Mouse (Mus musculus) ES-E14 (cell line): ENCODE measurements around the gene Def8. TPM values are rescaled to one million over a fixed set of nuclear protein-coding genes. Genes with fewer than 3 reads are reported as not detected.
"Not testable (repeated sequence)": the region's sequence is repeated elsewhere in the genome, so short reads cannot be mapped to it uniquely, and the experiment has no call there.

ENCODE experiments used
- DNase-seq: peaks from one replicate; pipeline ENCODE4 v3.0.0-alpha.2; 2013; ENCODE audit warnings: low read depth, low spot score
- H3K27ac ChIP-seq: 2 replicates; pipeline ENCODE4 v1.5.1; 2012; ENCODE audit warnings: low read depth, mild to moderate bottlenecking, low read length, moderate library complexity, mixed read lengths; ENCODE audit not compliant: poor library complexity, insufficient read depth, severe bottlenecking
- H3K36me3 ChIP-seq: 2 replicates; pipeline ENCODE4 v1.6.1; 2012; ENCODE audit warnings: mild to moderate bottlenecking, low read length, moderate library complexity, mixed read lengths; ENCODE audit not compliant: control insufficient read depth, poor library complexity, insufficient read depth, severe bottlenecking
- H3K4me1 ChIP-seq, 2 experiments: fragments of 150-350 bp in 1 of 2; sonication (generic) in 1 of 2; 2 replicates each; pipeline ENCODE4 v1.6.1; 2012; ENCODE audit warnings: low read length in 2 of 2, mild to moderate bottlenecking in 1 of 2, mixed read lengths in 1 of 2; ENCODE audit not compliant: control insufficient read depth in 2 of 2, insufficient read depth in 2 of 2, poor library complexity in 1 of 2
- H3K4me3 ChIP-seq, 2 experiments: fragments of 150-350 bp in 1 of 2; sonication (generic) in 1 of 2; 2 replicates each; pipeline ENCODE4 v1.5.1; 2012; ENCODE audit warnings: low read length in 2 of 2, low read depth in 1 of 2, mild to moderate bottlenecking in 1 of 2, mixed read lengths in 1 of 2; ENCODE audit not compliant: insufficient read depth in 1 of 2, poor library complexity in 1 of 2, severe bottlenecking in 1 of 2
- H3K9ac ChIP-seq: 2 replicates; pipeline ENCODE4 v1.6.1; 2012; ENCODE audit warnings: low read depth, mild to moderate bottlenecking, low read length, mixed read lengths; ENCODE audit not compliant: poor library complexity, insufficient read depth, severe bottlenecking
- H3K9me3 ChIP-seq: fragments of 150-350 bp; sonication (generic); 2 replicates; pipeline ENCODE4 v1.6.1; 2012; ENCODE audit warnings: low read depth, mild to moderate bottlenecking, low read length; ENCODE audit not compliant: control insufficient read depth, insufficient read depth
- CHD2 ChIP-seq: IDR thresholded peaks from 2 replicates; pipeline ENCODE4 v1.6.1; 2014; ENCODE audit warnings: mild to moderate bottlenecking, low read depth, low read length, inconsistent platforms
- HCFC1 ChIP-seq: IDR thresholded peaks from 2 replicates; pipeline ENCODE4 v1.6.1; 2012; ENCODE audit warnings: low read length, inconsistent platforms, borderline replicate concordance; ENCODE audit not compliant: insufficient read depth
- MAFK ChIP-seq: IDR thresholded peaks from 2 replicates; pipeline ENCODE4 v1.6.1; 2014; ENCODE audit warnings: mild to moderate bottlenecking, low read depth, low read length, inconsistent platforms; ENCODE audit not compliant: insufficient read depth
- ZC3H11A ChIP-seq: IDR thresholded peaks from 2 replicates; pipeline ENCODE4 v1.6.1; 2012; ENCODE audit warnings: low read depth, mild to moderate bottlenecking, inconsistent platforms, low read length, borderline replicate concordance
- ZNF384 ChIP-seq: IDR thresholded peaks from 2 replicates; pipeline ENCODE4 v1.6.1; 2012; ENCODE audit warnings: low read depth, low read length, inconsistent platforms
- in situ Hi-C, 2 experiments: fragments of 600-800 bp; cut with MboI; formaldehyde crosslinking; loops; one replicate each; pipeline ENCODE4 v1.15.1; 2025; ENCODE audit warnings: low sequenced_read_pairs in 2 of 2, inconsistent platforms in 1 of 2; ENCODE audit not compliant: unreplicated experiment in 2 of 2
- total RNA-seq: library from RNA; depleted of rRNA; stranded (reverse); fragments of 300-350 nt; gene quantifications from 2 replicates; pipeline ENCODE4 v1.2.3, GENCODE M21; 2012

Gene Def8
- total RNA-seq, 1 experiment = 42.5 TPM

GRCm38 (mm10) chr8:123427639-123428275 is 4.4 kb downstream of the Def8 start:
- no peaks in the 10 kb centered on the region for H3K9me3 ChIP-seq
- no peak overlapping the region for H3K9ac ChIP-seq
- TF ChIP-seq CHD2 = no peak
- TF ChIP-seq MAFK = no peak
- TF ChIP-seq HCFC1 = no peak
- no peak for TF ChIP-seq ZC3H11A
- no peak for TF ChIP-seq ZNF384
- H3K4me3 ChIP-seq = no peak overlapping the region
- no peak for DNase-seq
- H3K27ac ChIP-seq = no peak overlapping the region
- in situ Hi-C loops = no loop called here
- peaks cover 20% of the 10 kb centered on the region; the same call in 1 of the 2 replicates for H3K36me3 ChIP-seq
- no peaks in the 10 kb centered on the region for H3K4me1 ChIP-seq

GRCm38 (mm10) chr8:123428343-123428893 is 5.1 kb downstream of the Def8 start:
- Histone ChIP-seq H3K4me1 (no peaks in the 10 kb centered on the region), H3K4me3 (no peak overlapping the region), H3K9me3 (no peaks in the 10 kb centered on the region), H3K9ac (no peak overlapping the region), H3K27ac (no peak overlapping the region), H3K36me3 (peaks cover 20% of the 10 kb centered on the region; the same call in 1 of the 2 replicates)
- no peak for TF ChIP-seq ZC3H11A
- TF ChIP-seq ZNF384 = no peak
- TF ChIP-seq CHD2 = no peak
- TF ChIP-seq MAFK = no peak
- TF ChIP-seq HCFC1 = no peak
- no peak for DNase-seq
- in situ Hi-C loops = no loop called here

GRCm38 (mm10) chr8:123428939-123429721 is 5.8 kb downstream of the Def8 start:
- in situ Hi-C loops = no loop called here
- Histone ChIP-seq H3K36me3 (peaks cover 20% of the 10 kb centered on the region; the same call in 1 of the 2 replicates), H3K27ac (no peak overlapping the region), H3K4me3 (no peak overlapping the region), H3K4me1 (no peaks in the 10 kb centered on the region), H3K9me3 (no peaks in the 10 kb centered on the region), H3K9ac (no peak overlapping the region)
- DNase-seq = no peak
- TF ChIP-seq MAFK (no peak), ZC3H11A (no peak), ZNF384 (no peak), HCFC1 (no peak), CHD2 (no peak)

GRCm38 (mm10) chr8:123429722-123430013 is 6.3 kb downstream of the Def8 start:
- H3K4me3 ChIP-seq, in situ Hi-C loops, DNase-seq, H3K9ac ChIP-seq, H3K4me1 ChIP-seq, H3K27ac ChIP-seq, H3K9me3 ChIP-seq: not testable (repeated sequence)
- H3K36me3 ChIP-seq = peaks cover 20% of the 10 kb centered on the region; the same call in 1 of the 2 replicates

GRCm38 (mm10) chr8:123430936-123431335 is 7.6 kb downstream of the Def8 start:
- DNase-seq, H3K27ac ChIP-seq, in situ Hi-C loops, H3K9ac ChIP-seq, H3K9me3 ChIP-seq, H3K4me3 ChIP-seq, H3K4me1 ChIP-seq: not testable (repeated sequence)
- peaks cover 20% of the 10 kb centered on the region; the same call in 1 of the 2 replicates for H3K36me3 ChIP-seq
